Mouse (Mus musculus) G1E-ER4 (cell line): ENCODE measurements around the gene Sumo3. TPM values are rescaled to one million over a fixed set of nuclear protein-coding genes. Genes with fewer than 3 reads are reported as not detected.
A peak's percentile ranks its signal among the peaks of the same experiment; 100 is the strongest.

Source experiments
- GATA1 ChIP-seq: IDR thresholded peaks from one replicate; pipeline ENCODE4 v1.8.0; 2012; ENCODE audit warnings: low read length, inconsistent platforms
- polyA plus RNA-seq: library from polyadenylated mRNA; stranded (reverse); fragments of >175 nt; gene quantifications from 2 replicates; pipeline ENCODE4 v1.2.3, GENCODE M21; 2012

Sumo3 gene
- polyA plus RNA-seq, 1 experiment, result 166 TPM

DNA sequence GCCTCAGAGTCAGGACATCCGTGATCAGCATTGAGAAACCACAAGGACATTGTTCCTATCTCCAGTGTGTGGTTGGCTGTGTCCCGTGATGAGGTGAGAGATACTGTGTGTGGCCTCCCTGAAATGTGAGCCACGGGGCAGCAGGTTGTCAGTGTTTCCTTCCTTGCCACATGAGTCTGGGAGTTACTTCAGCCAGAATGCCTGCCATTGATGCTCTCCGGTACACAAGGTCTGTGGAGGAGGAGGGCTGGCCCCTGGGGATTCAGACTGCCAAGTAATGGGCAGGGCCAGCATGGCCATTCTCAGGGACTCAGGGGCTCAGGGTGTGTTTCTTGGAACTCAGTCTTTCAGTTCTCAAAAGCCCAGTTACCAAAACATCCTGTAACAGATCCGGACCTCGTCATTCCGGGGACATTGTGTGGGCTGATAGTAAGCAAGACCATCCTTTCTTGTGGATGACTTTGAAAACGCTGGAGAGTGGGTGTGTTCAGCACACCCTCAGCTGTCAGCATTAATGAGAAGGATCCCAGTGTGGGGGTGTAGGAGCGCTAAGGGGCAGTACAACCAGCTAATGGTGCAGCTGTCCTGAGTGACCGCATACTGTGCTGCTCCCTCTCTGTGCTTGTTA, 22.0 kb upstream of the Sumo3 start:
- peak; percentile 87 for TF ChIP-seq GATA1

DNA sequence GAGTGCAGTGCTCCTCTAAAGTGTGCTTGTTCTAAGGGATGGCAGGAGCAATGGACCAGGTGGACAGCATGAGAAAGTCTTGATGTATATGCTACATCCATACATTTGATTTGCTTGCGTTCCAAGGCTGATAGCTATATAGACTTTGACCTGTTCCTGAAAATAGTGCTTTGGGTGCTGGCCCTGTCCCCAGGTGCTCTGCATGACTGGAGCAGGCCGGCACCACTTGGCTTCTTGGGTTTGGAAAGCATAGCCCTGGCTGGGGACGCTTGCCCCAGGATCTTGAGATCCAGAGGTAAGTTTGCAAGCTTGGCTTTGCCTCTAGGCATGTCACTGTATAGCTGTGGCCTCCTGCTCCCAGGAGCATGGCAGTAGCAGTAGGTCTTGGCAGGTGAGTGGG, 19.3 kb upstream of the Sumo3 start:
- no peak for TF ChIP-seq GATA1

- TF ChIP-seq GATA1, result no peak
Observed at GRCm38 (mm10) chr10:77587091-77587775, 18.7 kb upstream of the Sumo3 start.

GRCm38 (mm10) chr10:77588036-77588435, 17.9 kb upstream of the Sumo3 start:
- TF ChIP-seq GATA1, result no peak

DNA sequence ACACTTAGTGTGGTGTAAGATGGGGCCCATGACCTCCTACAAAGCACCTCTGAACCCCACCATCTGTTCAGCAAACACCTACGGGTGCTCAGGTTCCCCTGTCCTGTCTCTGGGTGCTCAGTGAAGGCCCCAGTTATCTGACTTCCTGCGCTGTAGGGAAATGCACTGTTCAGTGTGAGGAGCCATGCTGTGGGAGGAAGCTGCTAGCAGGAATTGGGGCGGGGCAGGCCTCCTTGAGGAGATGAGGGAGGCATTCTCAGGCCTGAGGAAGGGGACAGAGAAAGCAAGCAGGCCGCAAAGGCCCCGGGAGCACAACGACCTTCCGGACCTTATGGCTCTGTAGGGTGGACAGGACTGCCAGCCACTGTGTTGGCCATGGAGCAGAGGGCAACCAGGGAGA, 16.8 kb upstream of the Sumo3 start:
- TF ChIP-seq GATA1, result no peak

DNA sequence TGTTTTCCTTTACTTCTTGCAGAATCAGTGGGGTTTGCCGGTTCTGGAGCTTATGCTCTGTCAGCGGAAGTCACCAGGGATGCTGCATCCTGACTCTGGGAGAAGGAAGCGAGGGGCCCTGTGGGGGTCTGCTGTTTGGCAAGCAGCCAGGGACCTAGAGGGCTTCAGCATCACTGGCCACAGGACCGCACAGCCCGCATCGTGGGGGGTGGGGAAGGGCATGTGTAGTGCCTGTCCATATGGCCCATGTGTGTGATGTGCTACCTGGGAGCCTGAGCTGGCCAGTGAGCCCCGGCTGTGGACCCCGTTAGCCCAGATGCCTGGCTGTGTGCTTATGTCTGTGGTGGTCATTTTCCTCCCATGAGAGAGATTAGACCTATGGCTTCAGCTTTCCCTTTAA, 16.1 kb upstream of the Sumo3 start:
- TF ChIP-seq GATA1, result no peak

DNA sequence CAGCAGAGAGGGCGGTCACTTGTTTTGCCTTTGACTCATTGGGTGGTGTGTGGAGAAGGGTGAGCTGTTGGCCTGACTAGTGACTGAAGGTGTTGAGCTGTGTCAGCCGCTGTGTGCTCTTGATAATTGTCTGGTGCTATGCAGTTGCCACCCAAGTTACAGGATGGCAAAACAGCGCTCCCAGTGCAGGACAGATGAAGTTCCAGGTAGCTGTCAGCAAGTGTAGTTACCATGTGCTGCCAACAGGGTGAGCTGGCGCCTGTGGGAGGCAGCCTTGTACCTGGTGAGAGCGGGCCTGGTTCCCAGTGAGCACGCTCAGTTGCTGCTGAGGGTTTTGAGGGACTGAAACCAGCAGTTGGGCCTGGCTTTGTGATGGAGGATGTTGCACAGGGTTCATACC, 15.1 kb upstream of the Sumo3 start:
- no peak for TF ChIP-seq GATA1

DNA sequence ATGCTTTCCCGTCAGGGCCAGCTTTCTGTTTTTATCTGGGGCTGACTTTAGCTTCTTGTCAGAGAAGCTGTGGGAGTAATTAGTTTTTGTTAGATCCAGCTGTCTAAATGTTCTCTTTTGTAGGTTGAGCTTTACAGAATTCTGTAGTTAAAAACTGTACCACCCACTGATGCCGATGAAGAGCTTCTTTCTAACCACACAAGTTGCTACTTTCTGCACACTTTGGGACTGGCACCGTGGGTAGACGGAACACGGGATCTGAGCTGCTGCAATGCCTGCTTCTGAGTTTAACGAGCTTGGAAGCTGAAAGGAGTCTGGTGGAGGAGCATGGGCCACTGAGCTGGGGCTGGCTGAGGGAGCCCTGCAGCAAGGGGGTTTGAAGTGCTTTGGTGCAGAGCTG, 14.4 kb upstream of the Sumo3 start:
- TF ChIP-seq GATA1, result no peak

- TF ChIP-seq GATA1, result no peak
Observed at GRCm38 (mm10) chr10:77596060-77596459, 9.8 kb upstream of the Sumo3 start.

DNA sequence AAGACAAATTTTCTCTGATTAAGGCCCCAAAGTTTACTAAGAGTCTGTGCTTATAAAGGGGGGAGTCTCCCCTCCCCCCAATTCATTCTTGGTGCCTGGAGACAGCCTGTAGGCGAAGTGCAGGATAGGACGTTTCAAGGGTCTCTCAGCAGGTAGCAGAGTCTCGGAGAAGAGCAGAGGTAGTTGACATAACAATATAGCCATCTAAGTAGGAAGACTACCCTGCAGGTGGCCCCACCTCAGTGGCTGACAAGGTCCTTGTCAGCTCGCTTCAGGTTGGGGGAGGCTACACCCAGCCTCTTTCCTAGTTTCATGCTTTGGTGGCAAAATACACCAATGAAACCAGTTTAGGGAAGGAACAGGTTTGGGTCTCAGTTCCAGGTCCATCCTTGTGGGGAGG, 2.9 kb upstream of the Sumo3 start:
- TF ChIP-seq GATA1, result no peak

DNA sequence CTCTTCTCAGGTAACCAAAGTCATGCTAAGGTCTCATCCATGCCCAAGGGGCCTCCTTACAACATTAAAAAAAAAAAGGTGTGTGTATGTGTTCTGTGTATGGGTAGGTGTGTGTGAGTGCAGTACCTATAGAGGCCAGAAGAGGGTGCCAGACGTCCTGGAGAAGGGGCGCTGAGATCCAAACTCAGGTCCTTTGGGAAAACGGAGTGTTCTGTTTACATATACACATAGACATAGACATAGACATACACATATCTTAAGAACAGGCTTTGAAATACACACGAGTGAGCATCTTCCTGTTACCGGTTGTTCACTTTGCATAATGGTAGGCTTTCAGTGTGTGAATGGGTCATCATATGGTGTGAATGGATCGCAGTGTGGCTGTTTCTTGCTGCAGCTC, 1.8 kb upstream of the Sumo3 start:
- TF ChIP-seq GATA1, result no peak

GRCm38 (mm10) chr10:77604958-77605357, 939 bp upstream of the Sumo3 start:
- no peak for TF ChIP-seq GATA1

GRCm38 (mm10) chr10:77605368-77605767, 529 bp upstream of the Sumo3 start:
- no peak for TF ChIP-seq GATA1

GRCm38 (mm10) chr10:77606855-77607254, 958 bp downstream of the Sumo3 start:
- no peak for TF ChIP-seq GATA1

DNA sequence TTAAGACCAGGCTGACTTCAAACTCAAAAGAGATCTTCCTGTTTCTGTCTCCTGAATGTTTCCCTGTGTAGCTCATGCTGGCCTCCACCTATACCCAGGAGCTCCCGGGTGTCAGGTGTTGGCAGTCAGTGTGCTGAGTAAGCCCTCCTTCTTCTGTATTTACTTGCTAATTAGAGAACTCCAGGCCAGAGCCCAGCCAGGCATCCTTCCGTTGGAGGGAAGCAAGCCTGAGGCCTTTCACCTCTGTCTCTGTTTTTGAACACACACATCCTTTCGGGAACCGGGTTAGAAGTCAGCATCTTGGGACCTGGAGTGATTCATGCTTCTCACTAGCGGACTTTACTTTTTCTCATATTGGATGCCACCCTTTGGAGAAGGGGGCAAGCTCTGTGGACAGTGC, 1.5 kb downstream of the Sumo3 start:
- no peak for TF ChIP-seq GATA1

DNA sequence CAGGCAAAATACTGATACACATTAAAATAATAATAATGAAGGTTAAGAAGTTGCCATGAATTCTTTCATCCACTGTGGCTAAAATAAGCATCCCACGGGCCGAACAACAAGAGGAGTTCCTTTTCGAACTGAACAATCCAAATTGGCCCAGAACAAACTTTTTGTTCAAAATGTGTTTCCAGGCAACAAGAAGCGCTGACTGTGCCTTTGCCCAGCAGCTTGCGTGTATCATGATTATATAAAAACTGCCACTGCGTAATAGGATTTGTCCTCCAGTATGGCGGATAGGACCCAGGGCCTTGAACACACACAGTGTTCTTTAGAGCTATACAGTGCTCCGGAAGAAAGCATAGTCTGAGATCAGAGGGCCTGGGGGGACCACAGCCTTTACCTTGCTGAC, 2.7 kb downstream of the Sumo3 start:
- no peak for TF ChIP-seq GATA1

- TF ChIP-seq GATA1, result no peak
Observed at GRCm38 (mm10) chr10:77610221-77610961, 4.5 kb downstream of the Sumo3 start.
